Mouse (Mus musculus) layer of hippocampus, adult 8-10 months (tissue): ENCODE results near the gene Dnaic1. TPM values are rescaled to one million over a fixed set of nuclear protein-coding genes. Genes with fewer than 3 reads are reported as not detected.
A peak's percentile ranks its signal among the peaks of the same experiment; 100 is the strongest.

ENCODE experiments used
- DNase-seq, 2 experiments: peaks; one replicate each; pipeline ENCODE4 v3.0.0; 2022; ENCODE audit warnings: low spot score in 2 of 2
- total RNA-seq, 4 experiments: library from RNA; stranded (reverse); gene quantifications; 2 replicates each; pipeline ENCODE4 v1.2.4; 2022

Dnaic1 gene
- total RNA-seq, result 1 to 10 TPM; 3.6 to 8.4 (median 5.9) TPM

DNA sequence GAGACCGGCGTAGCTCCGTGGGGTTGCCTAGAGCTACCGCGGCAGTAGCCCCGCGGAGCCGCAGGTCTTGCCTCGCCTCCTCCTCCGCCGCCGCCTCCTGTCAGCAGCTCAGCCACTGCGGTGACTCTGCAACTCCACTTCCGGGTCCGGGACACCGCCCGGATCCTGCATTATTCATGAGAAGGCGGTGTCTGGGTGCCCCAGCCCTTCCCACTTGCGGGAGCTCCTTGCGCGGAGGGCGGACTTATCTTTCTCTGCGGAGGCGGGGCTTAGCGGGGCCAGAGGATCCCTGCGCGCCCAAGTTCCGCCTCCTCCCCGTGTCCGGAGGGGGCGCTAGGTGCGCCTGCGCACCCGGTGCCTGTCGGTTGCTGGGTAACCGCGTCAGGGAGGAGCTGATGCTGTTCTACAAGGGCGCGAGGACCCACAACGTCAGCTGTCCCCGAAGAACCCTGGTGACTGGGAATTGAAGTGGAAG is at the start of gene Dnaic1, which contains the start of gene Fam219a:
Gene Dnaic1, plus strand, starts transcription at position 365 of the 475 bp plus-strand sequence.
Gene Fam219a, minus strand, starts transcription at position 128 of the 475 bp plus-strand sequence.
- peak; percentile 98 to 99 for DNase-seq

DNA sequence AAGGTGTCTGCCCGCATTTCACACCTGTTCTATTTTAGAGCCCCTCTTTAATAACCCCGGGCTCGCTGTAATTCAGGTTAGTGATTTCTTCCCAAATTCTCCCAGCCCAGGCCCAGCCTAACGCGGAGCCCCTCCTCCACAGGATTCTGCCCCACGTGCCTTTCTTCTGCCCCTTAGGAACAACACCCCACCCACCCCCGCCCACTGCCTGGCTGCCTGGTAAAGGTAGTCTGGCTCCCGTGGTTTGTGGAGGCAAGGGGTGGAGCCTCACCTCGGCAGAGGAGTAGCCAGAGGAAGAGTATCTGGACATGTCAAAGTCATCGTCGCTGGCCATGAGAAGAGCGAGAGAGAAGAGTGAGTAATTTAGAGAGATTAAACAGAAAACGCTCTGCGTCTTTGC is 48.9 kb upstream of the Dnaic1 start:
- DNase-seq, result no peak

DNA sequence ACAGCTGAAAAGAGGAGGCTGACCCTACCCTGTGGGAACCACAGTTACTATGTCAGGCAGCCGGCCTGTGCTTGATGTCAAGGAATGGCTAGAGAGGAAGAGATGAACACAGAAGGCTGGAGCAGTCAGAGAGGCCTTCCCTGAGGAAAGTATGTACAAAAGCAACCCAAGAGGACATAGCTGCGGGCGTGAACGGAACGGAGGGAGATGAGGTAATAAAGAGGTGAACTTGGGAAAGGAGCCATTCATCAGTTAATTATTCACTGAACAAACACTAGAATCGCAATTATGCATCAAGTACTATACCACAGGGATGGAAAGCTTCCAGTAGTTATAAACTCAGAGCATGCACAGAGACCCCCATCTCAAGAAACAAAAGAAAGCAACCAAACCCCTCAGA is 47.4 kb upstream of the Dnaic1 start:
- no peak for DNase-seq

DNA sequence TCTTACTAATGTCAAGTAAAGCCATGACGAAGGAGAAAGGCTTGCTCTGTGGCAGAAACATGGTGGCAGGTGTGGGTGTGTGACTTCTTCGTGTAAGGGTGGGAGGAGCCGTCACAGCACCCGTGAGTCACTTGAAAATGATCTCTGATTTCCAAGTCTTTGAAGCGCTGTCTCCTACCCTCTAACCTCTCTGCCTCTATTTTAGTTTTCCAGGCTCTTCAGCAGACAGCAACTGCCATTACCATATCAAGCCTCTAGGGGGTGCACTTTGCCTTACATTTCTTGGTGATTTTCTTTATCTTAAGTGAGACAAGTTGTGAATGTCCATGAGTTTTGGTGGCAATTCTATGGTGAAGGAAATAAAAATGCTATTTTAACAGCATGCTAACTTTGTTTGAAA is 46.8 kb upstream of the Dnaic1 start:
- DNase-seq, result peak in 1 of 2 experiments; percentile 69

DNA sequence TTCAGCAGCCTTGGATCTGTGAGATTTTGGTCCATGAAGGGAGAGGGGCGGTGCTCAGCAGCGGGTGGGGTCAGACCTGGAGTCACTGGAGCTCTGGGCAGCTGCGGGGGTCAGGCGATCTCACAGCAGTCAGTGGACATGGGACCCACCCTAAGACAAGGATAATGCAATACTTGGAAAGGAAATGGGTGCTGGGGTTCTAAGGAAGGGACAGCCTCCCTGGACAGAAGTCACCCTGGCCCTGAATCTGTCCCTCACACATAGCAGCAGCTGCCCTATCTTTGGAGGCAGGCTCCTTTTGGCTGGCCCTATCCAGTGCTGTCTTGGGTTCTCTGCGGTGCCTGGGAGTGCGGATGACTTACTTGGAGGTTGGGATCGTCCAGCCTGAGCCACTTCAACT is 45.7 kb upstream of the Dnaic1 start:
- DNase-seq, result no peak

DNA sequence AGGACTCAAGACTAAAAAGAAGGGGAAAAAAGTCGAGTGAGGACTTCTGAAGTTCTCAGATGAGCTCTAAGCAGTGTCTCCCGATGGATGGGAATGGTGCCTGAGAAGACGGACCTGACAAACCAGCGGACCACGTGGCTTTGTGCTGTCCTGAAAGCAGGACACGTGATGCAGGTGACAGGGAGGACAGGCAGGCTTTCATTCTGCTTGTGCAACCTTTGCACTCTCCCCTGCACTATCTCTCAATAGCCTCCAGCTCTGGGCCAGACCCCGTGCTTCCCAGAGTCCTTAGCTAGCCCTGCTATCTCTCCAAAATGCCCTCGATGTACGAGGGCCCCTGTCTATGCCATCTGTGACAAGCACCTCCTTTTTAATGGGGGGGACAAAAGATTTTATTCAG is 44.7 kb upstream of the Dnaic1 start:
- DNase-seq, result no peak

DNA sequence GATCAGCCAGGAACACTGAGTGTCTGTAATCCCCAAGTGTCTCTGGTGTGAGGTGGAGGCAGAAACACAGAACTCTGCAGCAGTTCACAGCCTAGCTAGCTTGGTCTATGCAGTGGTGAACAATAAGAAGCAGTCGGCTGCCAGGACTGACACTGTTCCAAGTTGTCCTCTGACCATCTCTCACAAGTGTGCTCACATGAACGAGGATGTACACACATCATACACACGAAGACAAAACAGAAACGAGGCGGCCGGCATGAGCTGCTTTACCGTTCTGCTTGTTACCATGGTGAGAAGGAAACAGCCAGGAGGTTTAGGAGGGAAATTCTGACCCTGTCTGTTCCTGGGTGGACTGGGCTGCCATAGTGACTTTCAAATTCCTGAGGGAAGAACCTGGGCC is 43.0 kb upstream of the Dnaic1 start:
- DNase-seq, result no peak

- DNase-seq, result no peak
These were observed 42.5 kb upstream of the Dnaic1 start for GRCm38 (mm10) chr4:41527076-41527475.

DNA sequence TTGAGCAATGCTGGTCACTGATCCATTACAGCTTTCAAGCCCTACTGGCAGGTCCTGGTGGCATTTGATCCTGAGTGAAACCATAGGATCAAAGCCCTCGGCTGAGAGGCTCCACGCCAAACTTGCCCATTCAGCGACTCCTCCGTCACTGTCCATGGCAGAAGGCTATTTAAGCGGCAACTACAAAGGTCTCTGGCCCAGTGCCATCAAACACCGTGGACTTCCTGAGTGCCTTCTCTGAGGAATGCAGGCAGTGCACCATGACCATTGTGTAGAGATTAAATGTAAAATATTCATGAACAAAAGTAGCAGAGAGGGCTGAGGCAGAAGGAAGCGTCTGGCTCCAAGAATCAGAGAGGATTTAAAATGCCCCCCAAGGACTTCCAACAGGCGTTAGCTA is 41.6 kb upstream of the Dnaic1 start:
- DNase-seq, result no peak

DNA sequence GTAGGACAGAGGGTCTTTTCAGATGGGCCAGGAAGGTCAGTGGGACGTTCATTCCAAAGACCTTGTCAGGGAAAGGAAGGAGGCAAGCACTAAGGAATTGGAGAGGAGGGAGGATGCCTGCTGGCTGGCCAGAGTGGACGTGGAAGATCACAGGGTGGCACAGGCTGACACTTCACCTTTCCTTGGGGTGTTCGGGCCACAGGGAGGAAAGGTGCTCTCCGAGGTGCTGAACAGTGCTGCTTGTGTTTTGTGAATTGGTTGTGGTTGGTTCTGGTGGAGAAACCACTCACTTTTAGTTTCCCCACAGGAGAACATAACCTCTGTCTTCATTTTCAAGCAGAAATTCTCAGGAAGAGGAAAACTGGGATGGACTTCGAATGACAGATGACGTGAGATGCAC is 37.2 kb upstream of the Dnaic1 start:
- no peak for DNase-seq

DNA sequence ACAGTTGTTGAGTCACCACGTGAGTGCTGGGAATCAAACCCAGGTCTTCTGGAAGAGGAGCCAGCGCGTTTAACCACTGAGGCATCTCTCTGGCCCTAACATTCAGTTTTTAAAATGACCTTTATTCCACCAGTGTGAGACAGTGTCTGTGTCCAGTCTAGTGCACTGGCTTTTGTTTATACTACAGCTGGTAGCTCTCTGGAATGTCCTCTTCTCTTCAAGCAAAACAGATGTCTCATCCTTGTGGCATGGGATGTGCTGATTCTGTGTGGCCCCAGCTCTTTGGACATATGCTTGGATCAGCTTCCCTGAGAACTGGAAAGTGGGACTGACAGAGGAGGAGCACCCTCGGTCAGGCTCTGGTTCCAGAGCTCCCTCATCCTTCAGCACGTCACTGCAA is 34.7 kb upstream of the Dnaic1 start:
- no peak for DNase-seq

DNA sequence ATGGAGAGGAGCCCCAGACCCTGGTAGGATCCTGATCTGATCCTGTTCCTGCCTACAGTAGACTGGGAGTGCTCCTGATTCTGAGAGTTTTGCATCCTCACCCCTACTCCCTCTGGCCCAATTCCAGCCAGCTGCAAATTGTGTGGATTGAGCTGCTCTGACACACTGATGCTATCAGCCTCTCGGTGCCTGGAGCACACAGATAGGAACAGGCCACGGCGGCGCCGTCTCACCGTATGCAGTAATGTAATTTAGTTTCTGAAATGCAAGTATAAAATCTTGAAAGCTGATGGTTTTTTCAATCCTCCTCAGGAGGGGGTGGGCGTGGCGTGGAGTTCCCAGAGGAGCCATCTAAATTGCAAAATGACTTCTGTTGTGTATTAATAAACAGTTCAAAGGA is 27.4 kb upstream of the Dnaic1 start:
- no peak for DNase-seq

GRCm38 (mm10) chr4:41545985-41546384 is 23.6 kb upstream of the Dnaic1 start:
- DNase-seq, result peak in 1 of 2 experiments; percentile 26

GRCm38 (mm10) chr4:41547086-41547485 is 22.5 kb upstream of the Dnaic1 start:
- DNase-seq, result no peak

DNA sequence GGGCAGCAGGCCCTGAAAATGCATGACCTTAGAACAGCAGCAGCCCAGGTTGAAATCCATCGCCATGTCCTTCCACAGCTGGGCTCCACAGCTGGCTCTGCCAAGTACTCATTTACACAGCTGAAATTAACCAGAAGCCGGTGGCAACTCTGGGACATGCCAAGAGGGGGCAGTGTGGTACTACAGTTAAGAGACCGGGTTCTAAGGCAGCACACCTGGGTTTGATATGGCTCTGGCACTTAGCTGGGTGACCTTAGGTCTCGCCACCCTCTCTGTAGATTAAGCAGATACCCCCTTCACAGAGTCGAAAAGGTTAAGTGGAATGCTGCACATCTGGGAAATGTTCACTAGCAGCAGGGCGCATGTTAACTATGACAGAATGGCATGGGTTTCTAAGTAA is 17.0 kb upstream of the Dnaic1 start:
- peak; percentile 55 to 74 for DNase-seq

DNA sequence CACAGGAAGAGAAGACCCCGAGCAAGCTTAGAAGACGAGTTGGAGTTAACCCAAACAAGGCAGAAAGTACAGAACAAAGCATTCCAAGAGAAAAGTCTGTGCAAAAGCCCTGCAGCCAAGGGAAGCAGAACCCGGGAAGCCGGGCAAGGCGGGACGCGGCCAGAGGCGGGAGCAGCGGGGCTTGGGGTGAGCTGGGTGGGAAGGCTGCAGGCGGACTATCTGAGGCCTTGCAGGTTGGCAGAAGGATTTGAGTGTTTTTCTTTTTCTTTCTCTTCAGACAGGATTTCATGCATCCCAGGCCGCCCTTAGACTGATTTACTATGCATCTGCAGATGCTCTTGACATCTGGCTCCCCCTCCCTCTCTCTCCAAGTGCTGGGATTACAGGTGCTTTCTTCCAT is 16.5 kb upstream of the Dnaic1 start:
- no peak for DNase-seq

GRCm38 (mm10) chr4:41554994-41555663 is 14.4 kb upstream of the Dnaic1 start:
- DNase-seq, result no peak

DNA sequence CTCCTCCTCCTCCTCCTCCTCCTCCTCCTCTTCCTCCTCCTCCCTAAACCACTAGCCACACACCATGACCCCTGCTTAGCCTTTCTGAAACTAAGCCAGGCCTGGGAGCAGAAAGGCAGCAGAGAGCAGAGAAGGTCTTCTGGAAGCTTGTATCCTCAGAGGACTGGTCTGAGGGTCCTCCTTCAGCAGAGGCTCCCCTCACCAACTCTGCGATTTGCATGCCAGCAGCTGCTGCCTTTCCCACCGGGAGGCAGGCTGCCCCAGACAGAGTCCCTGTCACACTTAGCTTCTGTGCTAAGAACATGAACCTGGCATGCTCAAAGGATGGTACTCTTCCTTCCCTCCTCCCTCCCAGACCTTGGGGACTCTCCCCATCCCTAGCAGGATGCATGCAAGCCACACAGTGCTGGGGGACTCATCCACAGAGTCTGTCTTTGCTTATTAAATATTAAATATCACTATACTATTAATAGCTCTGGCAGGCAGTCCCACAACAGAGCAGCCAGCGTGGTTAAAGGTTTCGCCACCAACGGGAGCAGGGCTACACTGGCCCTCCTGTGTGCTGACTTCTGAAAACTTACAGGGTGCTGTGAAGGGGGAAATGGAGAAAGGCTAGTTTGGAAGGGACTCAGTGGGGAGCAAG is 13.1 kb upstream of the Dnaic1 start:
- DNase-seq, result no peak

- DNase-seq, result no peak
These were observed 12.5 kb upstream of the Dnaic1 start for GRCm38 (mm10) chr4:41557092-41557491.

- no peak for DNase-seq
These were observed 6.3 kb upstream of the Dnaic1 start for GRCm38 (mm10) chr4:41563297-41563696.

- DNase-seq, result no peak
These were observed 3.5 kb upstream of the Dnaic1 start for GRCm38 (mm10) chr4:41566123-41566522.

GRCm38 (mm10) chr4:41568239-41568638 is 1.3 kb upstream of the Dnaic1 start:
- peak; percentile 48 to 59 for DNase-seq
